Mouse (Mus musculus): ENCODE measurements around the gene Dusp6. TPM values are rescaled to one million over a fixed set of nuclear protein-coding genes. Genes with fewer than 3 reads are reported as not detected.

Dusp6 gene
- polyA plus RNA-seq, 1 experiment = 40.3 TPM

- Histone ChIP-seq H3K79me3 (ENCODE audit: low read depth) (no peaks in the 10 kb centered on the region), H3ac (ENCODE audit: control insufficient read depth, insufficient read length, low read depth) (no peak overlapping the region), H3K36me3 (ENCODE audit: control insufficient read depth, insufficient read depth) (peaks cover 2% of the 10 kb centered on the region), H3K4me3 (ENCODE audit: insufficient read depth, poor library complexity, severe bottlenecking) (no peak overlapping the region), H3K27me3 (ENCODE audit: control insufficient read depth, insufficient read depth, insufficient read length) (no peaks in the 10 kb centered on the region), H3K79me2 (ENCODE audit: control insufficient read depth, insufficient read depth) (peaks cover 5% of the 10 kb centered on the region)
- TF ChIP-seq CTCF (IDR thresholded peaks at IDR 0.05; ENCODE audit: control insufficient read depth, insufficient read depth, insufficient read length) (no peak), USF1 (IDR thresholded peaks at IDR 0.05; ENCODE audit: low read depth) (no peak), CEBPB (IDR thresholded peaks at IDR 0.05; ENCODE audit: low read depth) (no peak), FOSL1 (IDR thresholded peaks at IDR 0.05; ENCODE audit: insufficient read depth, low read length, poor library complexity, severe bottlenecking) (no peak), MAX (IDR thresholded peaks at IDR 0.05) (no peak), MYOG (IDR thresholded peaks at IDR 0.05; ENCODE audit: control insufficient read depth, extremely low read depth, insufficient read length) (no peak), MYOD1 (IDR thresholded peaks at IDR 0.05; ENCODE audit: control insufficient read depth, insufficient read length, low read depth) (no peak)
These were observed 27.9 kb upstream of the Dusp6 start for GRCm38 (mm10) chr10:99235081-99235480.

- peaks cover 15% of the 10 kb centered on the region for H3K79me2 ChIP-seq (ENCODE audit: control insufficient read depth, insufficient read depth)
- TF ChIP-seq CEBPB (IDR thresholded peaks at IDR 0.05; ENCODE audit: low read depth) (no peak), CTCF (IDR thresholded peaks at IDR 0.05; ENCODE audit: control insufficient read depth, insufficient read depth, insufficient read length) (no peak), MYOG (IDR thresholded peaks at IDR 0.05; ENCODE audit: control insufficient read depth, extremely low read depth, insufficient read length) (no peak), FOSL1 (IDR thresholded peaks at IDR 0.05; ENCODE audit: insufficient read depth, low read length, poor library complexity, severe bottlenecking) (no peak), MYOD1 (IDR thresholded peaks at IDR 0.05; ENCODE audit: control insufficient read depth, insufficient read length, low read depth) (no peak), MAX (IDR thresholded peaks at IDR 0.05) (no peak), USF1 (IDR thresholded peaks at IDR 0.05; ENCODE audit: low read depth) (no peak)
- H3K27me3 ChIP-seq (ENCODE audit: control insufficient read depth, insufficient read depth, insufficient read length) = no peaks in the 10 kb centered on the region
- peaks cover 2% of the 10 kb centered on the region for H3K79me3 ChIP-seq (ENCODE audit: low read depth)
- peaks cover 2% of the 10 kb centered on the region for H3K36me3 ChIP-seq (ENCODE audit: control insufficient read depth, insufficient read depth)
- H3ac ChIP-seq (ENCODE audit: control insufficient read depth, insufficient read length, low read depth) = no peak overlapping the region
- H3K4me3 ChIP-seq (ENCODE audit: insufficient read depth, poor library complexity, severe bottlenecking) = no peak overlapping the region
These were observed 25.7 kb upstream of the Dusp6 start for GRCm38 (mm10) chr10:99237205-99237832.

- peaks cover 2% of the 10 kb centered on the region for H3K79me3 ChIP-seq (ENCODE audit: low read depth)
- H3ac ChIP-seq (ENCODE audit: control insufficient read depth, insufficient read length, low read depth) = no peak overlapping the region
- TF ChIP-seq MYOG (IDR thresholded peaks at IDR 0.05; ENCODE audit: control insufficient read depth, extremely low read depth, insufficient read length) (no peak), CEBPB (IDR thresholded peaks at IDR 0.05; ENCODE audit: low read depth) (no peak), CTCF (IDR thresholded peaks at IDR 0.05; ENCODE audit: control insufficient read depth, insufficient read depth, insufficient read length) (no peak), FOSL1 (IDR thresholded peaks at IDR 0.05; ENCODE audit: insufficient read depth, low read length, poor library complexity, severe bottlenecking) (no peak), MYOD1 (IDR thresholded peaks at IDR 0.05; ENCODE audit: control insufficient read depth, insufficient read length, low read depth) (no peak), USF1 (IDR thresholded peaks at IDR 0.05; ENCODE audit: low read depth) (no peak), MAX (IDR thresholded peaks at IDR 0.05) (no peak)
- peaks cover 2% of the 10 kb centered on the region for H3K36me3 ChIP-seq (ENCODE audit: control insufficient read depth, insufficient read depth)
- no peaks in the 10 kb centered on the region for H3K27me3 ChIP-seq (ENCODE audit: control insufficient read depth, insufficient read depth, insufficient read length)
- H3K4me3 ChIP-seq (ENCODE audit: insufficient read depth, poor library complexity, severe bottlenecking) = no peak overlapping the region
- peaks cover 15% of the 10 kb centered on the region for H3K79me2 ChIP-seq (ENCODE audit: control insufficient read depth, insufficient read depth)
These were observed 24.5 kb upstream of the Dusp6 start for GRCm38 (mm10) chr10:99238537-99238936.

- Histone ChIP-seq H3K79me2 (ENCODE audit: control insufficient read depth, insufficient read depth) (peaks cover 15% of the 10 kb centered on the region), H3K27me3 (ENCODE audit: control insufficient read depth, insufficient read depth, insufficient read length) (no peaks in the 10 kb centered on the region), H3K4me3 (ENCODE audit: insufficient read depth, poor library complexity, severe bottlenecking) (peak overlapping the region; percentile 25)
These were observed 21.7 kb upstream of the Dusp6 start for GRCm38 (mm10) chr10:99241284-99241828.

GRCm38 (mm10) chr10:99241829-99242711, 21.0 kb upstream of the Dusp6 start:
- H3K79me3 ChIP-seq (ENCODE audit: low read depth) = peaks cover 2% of the 10 kb centered on the region
- peaks cover 2% of the 10 kb centered on the region for H3K36me3 ChIP-seq (ENCODE audit: control insufficient read depth, insufficient read depth)
- peak overlapping the region; percentile 62 for H3ac ChIP-seq (ENCODE audit: control insufficient read depth, insufficient read length, low read depth)
- peaks cover 15% of the 10 kb centered on the region for H3K79me2 ChIP-seq (ENCODE audit: control insufficient read depth, insufficient read depth)
- H3K27me3 ChIP-seq (ENCODE audit: control insufficient read depth, insufficient read depth, insufficient read length) = no peaks in the 10 kb centered on the region
- no peak for TF ChIP-seq MYOG (IDR thresholded peaks at IDR 0.05; ENCODE audit: control insufficient read depth, extremely low read depth, insufficient read length)
- peak; percentile 24 for TF ChIP-seq MAX (IDR thresholded peaks at IDR 0.05)
- TF ChIP-seq CTCF (IDR thresholded peaks at IDR 0.05; ENCODE audit: control insufficient read depth, insufficient read depth, insufficient read length) = no peak
- TF ChIP-seq CEBPB (IDR thresholded peaks at IDR 0.05; ENCODE audit: low read depth) = peak; percentile 65
- peak; percentile 35 for TF ChIP-seq MYOD1 (IDR thresholded peaks at IDR 0.05; ENCODE audit: control insufficient read depth, insufficient read length, low read depth)
- peak; percentile 18 for TF ChIP-seq FOSL1 (IDR thresholded peaks at IDR 0.05; ENCODE audit: insufficient read depth, low read length, poor library complexity, severe bottlenecking)
- no peak for TF ChIP-seq USF1 (IDR thresholded peaks at IDR 0.05; ENCODE audit: low read depth)
- peak overlapping the region; percentile 25 for H3K4me3 ChIP-seq (ENCODE audit: insufficient read depth, poor library complexity, severe bottlenecking)

More at GRCm38 (mm10) chr10:99241284-99241828, 21.7 kb upstream of the Dusp6 start:
- Histone ChIP-seq H3ac (ENCODE audit: control insufficient read depth, insufficient read length, low read depth) (peak overlapping the region; percentile 62), H3K79me3 (ENCODE audit: low read depth) (peaks cover 2% of the 10 kb centered on the region), H3K36me3 (ENCODE audit: control insufficient read depth, insufficient read depth) (peaks cover 2% of the 10 kb centered on the region)
- TF ChIP-seq MAX (IDR thresholded peaks at IDR 0.05) = no peak
- TF ChIP-seq CEBPB (IDR thresholded peaks at IDR 0.05; ENCODE audit: low read depth) = no peak
- TF ChIP-seq MYOD1 (IDR thresholded peaks at IDR 0.05; ENCODE audit: control insufficient read depth, insufficient read length, low read depth) = no peak
- TF ChIP-seq USF1 (IDR thresholded peaks at IDR 0.05; ENCODE audit: low read depth) = no peak
- TF ChIP-seq FOSL1 (IDR thresholded peaks at IDR 0.05; ENCODE audit: insufficient read depth, low read length, poor library complexity, severe bottlenecking) = no peak
- TF ChIP-seq CTCF (IDR thresholded peaks at IDR 0.05; ENCODE audit: control insufficient read depth, insufficient read depth, insufficient read length) = no peak
- no peak for TF ChIP-seq MYOG (IDR thresholded peaks at IDR 0.05; ENCODE audit: control insufficient read depth, extremely low read depth, insufficient read length)
